Mouse (Mus musculus): ENCODE measurements around the gene Galnt10.

The Galnt10 gene

GRCm38 (mm10) chr11:57725926-57726325 lies 80.7 kb downstream of the Galnt10 start:
- no peak for DNase-seq (ENCODE audit: low spot score)

DNA sequence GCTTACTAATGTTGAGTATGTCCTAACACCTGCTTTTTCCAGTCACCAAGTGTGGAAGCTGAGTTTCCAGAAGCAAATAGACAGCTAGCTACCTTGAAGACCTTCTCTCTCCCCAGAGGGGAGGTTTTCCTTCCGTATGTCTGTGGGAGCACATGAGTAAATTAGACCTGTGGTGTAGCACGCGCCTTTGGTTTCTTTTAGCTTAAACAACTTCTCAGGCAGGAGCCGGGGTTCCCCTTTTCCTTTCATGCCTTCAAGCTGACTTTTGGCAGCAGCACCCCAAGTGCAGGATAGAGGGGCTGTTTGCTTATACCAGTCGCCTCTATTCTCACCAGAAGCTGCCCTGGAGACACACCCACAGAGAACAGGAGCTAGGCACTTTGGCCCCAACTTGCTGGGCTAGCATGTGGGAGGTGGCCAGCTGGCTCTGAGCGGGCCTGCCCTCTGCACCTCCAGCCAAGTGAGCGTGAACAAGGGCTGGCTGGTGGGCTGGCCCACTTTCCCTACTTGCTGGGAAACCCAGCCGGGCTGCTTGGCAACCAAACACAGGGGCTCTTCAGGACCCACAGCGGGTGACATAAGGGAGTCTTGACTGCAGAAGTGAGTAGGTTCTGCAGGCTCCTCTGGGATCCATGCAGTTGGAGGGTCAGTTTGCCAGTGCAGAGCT lies 82.2 kb downstream of the Galnt10 start:
- peak; percentile 34 for DNase-seq (ENCODE audit: low spot score)

DNA sequence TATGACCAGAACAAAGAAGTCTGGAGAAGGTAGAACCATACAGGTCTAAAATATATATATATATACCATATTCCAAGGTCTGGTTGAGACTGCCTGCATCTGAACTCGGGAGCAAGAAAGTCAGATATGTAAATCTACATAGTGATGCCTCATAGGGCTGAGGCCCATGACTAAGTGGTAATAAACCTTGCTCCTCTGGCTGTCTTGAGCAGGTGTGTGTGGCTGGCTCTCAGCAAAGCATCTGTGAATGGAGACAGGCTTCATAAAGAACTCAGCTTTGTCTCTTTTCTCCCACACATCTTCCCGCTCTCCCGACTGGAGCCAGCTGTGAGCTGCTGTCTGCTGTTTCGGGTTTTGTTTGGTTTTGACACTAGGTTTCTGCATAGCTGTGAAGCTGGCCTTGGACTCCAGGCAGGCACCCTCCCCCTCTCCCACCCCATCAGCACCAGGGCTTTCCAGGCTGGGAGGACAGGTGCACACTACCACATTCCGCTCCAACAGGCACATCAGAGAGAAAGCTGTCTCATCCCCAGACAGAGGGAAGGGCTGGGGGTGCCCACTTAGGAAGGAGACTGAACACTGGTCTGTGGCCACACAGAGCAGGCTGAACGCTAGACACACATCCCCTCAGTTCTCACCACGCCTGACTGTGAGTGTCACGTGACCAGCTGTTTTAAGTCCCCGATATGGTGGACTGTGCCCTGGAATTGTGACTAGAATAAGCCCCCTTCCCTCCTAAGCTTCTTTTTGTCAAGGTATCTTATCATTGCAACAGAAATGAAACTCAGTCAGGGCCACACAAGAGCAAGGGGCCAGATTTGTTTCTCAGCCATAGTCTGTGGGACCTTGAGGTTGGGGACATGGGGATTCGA lies 87.4 kb downstream of the Galnt10 start:
- no peak for DNase-seq (ENCODE audit: low spot score)

DNA sequence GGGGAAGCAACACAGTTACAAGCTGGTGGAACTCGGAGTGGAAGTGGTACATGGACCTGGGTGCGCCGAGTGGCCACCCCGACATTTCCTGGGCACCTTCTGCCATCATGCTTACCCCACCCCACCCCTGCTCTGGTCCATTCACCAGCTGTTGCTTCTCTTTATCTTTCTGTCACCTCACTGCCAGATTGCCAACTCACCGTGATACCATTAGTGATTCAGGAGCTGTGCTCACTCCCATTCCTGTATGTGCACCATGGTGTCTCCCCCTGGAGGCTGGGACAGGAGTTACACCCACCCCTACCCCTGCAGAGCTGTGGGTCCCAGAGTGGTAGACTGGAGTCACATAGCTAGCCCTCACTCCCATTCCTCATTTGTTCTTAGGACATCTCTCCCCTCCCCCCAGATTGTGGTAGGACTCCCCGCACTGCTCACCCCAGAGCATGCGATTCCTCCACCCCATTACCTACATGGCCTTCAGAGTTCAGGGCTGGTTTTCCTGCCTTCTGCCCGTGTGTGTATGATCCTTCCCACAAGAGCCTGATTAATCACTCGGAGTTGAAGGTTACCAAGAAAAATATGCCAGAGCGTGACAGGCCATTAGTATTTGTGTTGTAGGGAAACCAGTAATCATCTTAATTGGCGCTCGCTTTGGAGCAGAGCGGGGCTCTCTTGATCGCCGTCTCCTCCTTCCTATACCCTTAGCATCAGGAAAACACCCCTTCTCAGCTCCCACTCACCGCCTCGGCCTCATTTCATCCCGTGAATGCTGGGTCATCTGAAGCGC lies 102.2 kb downstream of the Galnt10 start:
- no peak for DNase-seq (ENCODE audit: low spot score)

DNA sequence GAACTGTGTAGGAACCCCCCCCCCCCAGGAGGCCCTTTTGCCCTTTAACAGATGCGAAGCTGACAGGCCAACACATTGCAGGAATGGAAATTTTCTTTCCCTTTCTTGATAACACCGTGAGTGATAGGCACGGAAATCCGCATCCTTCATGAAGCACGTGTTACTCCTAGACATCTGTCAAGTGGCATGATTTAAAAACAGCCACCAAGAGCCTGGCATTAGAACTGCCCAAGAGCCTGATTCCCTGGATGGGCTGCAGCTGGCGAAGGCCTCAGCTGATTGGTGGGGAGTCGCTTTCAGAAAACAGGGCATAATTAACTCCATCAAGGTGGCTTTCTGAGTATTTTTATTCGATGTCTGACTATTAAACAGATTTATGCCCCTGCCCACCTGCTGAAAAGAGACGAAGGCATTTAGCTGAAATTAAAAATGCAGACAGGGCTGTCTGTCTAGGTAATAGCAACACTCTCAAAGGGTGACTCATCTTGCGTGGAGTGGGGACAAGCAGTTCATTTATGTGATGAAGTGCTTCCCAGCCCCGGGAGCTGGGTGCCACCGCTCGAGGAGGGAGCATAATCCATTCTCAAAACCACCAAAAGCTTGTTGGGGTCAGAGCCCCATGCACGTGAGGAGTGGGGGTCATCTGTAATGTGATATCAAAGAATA lies 108.4 kb downstream of the Galnt10 start:
- no peak for DNase-seq (ENCODE audit: low spot score)

DNA sequence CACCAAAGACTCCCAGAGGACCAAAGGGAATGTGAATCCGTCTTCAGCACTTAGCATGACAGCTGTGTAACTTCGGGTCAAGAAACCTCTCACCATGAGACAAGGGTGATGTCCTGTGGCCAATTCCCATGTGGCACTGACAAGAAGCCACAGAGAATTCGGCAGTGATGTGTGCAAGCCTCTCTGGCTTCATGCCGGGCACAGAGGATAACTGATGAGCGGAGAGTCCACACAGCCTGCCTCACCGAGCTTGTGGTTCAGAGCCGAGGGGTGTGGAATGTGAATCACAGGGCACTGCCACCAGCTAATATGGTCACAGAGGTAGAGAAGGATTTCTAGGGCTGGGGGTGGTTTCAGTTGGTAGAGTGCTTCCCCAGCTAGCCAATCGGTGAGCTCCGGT lies 113.4 kb downstream of the Galnt10 start:
- no peak for DNase-seq (ENCODE audit: low spot score)

DNA sequence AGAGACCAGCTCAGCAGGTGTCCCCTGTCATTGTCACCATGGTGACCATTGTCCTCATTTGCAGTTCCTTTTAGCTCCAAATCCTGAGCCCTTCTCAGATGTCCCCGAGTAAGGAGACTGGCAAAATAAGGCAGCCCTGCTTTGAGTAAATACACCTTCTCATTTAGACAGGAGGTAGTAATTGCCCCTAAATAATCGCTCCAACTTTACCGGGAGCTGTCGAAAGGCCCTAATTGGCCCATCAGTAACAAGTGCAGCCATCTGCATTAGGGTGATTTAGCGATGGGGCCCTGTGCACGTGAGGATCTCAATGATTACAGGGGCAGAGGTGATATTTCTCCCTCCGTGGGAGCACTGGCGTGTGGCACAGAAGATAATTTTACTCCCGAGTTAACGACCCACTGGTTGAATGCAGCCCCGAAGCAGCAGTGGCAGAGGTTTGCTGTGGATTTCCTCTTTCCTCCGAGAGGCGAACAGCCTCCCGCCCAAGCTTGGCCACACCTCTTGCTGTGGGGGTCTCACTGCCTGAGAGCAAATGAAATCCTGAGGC lies 115.3 kb downstream of the Galnt10 start:
- DNase-seq (ENCODE audit: low spot score), result no peak

- no peak for DNase-seq (ENCODE audit: low spot score)
These were observed 116.1 kb downstream of the Galnt10 start for GRCm38 (mm10) chr11:57761347-57761746.

- no peak for DNase-seq (ENCODE audit: low spot score)
These were observed 118.9 kb downstream of the Galnt10 start for GRCm38 (mm10) chr11:57764124-57764523.

- no peak for DNase-seq (ENCODE audit: low spot score)
These were observed 121.4 kb downstream of the Galnt10 start for GRCm38 (mm10) chr11:57766617-57767016.

DNA sequence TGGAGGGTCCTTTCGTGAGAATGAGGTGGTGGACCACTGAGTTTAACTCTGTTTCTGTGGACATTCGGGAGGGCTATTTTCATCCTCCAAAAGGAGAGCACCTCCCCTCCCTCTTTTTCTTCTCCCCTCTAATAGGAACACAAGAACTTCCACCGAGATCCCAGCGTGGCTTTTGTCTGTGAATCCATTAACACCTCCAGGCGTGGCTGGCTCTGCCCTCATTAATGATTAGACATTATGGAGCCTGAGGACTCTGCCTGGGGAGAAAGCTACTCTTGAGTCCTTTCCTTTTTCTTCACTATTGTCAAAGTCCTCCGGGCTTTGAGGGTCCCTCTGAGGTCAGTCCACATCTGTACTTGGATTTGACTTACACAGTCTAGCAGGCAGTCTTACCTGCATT lies 121.9 kb downstream of the Galnt10 start:
- no peak for DNase-seq (ENCODE audit: low spot score)

DNA sequence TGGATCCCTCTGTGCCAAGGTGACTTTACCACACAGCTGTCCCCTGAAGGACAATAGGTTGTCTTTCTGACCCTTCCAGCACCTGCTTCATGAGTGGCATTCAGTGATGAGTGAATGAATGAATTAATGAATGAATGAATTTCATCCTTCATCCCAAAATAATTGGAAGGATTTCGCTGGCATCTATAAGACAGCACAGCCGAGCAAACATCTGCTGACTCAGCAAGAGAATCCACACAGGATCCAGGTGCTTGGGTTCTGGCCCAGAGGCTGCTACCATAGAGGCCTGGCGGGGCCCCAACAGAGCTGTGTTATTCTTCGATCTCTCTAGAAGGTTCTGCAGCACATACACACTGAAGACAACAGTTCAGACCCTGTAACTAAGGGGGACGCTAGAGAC lies 125.5 kb downstream of the Galnt10 start:
- no peak for DNase-seq (ENCODE audit: low spot score)

DNA sequence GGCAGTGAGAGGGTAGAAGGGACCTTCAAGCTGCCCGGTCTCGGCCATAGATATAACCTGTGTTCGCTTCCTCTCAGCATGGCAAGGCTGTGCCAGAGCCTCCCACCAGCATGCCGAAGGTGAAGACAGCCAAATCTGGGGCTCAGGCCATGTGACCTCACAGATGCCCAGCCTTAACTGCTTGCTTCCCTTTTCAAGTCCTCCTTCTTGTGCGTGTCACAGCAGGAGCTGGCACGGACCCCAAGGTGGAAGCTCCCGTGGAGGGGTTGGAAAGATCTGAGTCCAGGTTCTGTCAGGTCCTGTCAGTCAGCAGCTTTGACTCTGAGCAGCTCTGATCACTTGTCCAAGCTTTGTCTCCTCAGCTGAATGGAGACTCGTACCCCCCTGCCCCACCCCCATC lies 126.4 kb downstream of the Galnt10 start:
- no peak for DNase-seq (ENCODE audit: low spot score)

GRCm38 (mm10) chr11:57773479-57773878 lies 128.2 kb downstream of the Galnt10 start:
- no peak for DNase-seq (ENCODE audit: low spot score)

DNA sequence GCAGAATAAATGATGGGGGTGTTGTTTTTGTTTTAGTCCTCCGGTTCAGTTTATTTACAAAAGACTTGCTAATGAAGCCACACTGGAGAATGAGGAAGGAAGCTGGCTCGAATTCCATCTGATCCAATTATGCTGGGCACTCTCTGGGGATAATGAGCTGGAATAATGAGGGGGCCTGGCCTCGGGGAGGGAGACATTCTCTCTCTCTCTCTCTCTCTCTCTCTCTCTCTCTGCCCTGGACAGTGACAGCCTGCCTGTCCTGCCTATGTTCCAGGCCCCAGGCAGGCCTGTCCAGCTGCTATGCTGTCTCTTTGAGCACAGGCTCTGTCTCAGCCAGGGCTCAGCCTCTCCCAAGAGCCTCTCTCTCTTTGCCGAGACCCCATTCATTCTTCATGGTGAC lies 128.7 kb downstream of the Galnt10 start:
- DNase-seq (ENCODE audit: low spot score), result no peak

DNA sequence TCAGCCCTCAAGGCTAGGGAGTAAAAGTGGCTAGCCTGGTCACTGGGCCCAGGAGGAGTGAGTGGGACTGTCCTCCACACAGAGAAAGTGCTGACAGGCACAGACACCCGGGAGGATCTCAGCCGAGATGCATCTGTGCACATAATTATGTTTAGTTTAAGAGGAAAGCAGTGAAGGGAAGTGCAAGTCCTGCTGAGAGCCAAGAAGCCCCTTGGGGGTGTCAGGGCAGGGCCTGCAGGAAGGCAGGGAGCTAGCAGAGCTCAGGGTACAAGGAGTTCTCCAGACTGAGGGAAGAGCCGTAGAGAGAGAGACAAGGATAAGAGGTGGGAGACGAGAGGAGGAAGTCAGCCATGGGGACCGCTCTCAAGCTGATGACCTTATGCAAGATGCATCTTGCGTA lies 130.6 kb downstream of the Galnt10 start:
- no peak for DNase-seq (ENCODE audit: low spot score)

DNA sequence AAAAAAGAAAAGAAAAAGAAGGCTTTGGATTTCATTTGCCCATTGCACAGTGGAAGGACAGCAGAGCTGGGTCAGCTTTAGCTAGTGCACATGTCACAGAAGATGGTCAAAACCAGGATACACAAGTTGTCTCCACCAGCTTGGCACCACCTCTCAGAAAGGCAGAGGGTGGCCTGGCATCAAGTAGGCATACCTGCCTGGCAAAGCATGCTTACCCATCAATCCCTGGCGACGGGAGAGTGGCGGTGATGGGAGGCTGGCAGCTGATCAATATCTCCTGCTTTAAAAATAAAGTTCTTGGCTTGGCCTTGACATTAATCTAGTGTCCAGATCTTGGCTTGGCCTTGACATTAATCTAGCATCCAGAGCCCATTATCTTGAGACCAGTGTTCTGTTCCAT lies 131.3 kb downstream of the Galnt10 start:
- no peak for DNase-seq (ENCODE audit: low spot score)

DNA sequence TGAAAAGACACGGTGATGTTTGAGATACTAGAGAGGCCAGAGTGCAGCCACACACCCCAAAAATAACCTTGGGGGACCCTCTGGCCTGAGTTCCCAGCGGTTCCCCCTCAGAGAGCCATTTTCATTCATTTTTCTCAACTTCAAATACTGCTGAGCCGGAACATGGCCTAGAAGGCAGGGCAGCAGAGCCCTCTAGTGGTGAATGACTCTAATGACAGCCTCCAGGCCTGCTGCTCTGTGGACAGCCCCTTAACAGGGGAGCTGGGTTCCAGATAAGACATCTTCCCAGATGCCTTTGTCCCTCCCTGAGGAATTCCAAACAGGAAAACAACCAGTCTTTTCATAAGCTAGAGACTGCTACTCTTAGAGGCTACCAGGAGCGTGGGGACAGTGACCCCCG lies 133.1 kb downstream of the Galnt10 start:
- DNase-seq (ENCODE audit: low spot score), result no peak

GRCm38 (mm10) chr11:57779824-57780223 lies 134.6 kb downstream of the Galnt10 start:
- DNase-seq (ENCODE audit: low spot score), result no peak

GRCm38 (mm10) chr11:57786616-57787418 lies 141.6 kb downstream of the Galnt10 start:
- peak; percentile 51 for DNase-seq (ENCODE audit: low spot score)

DNA sequence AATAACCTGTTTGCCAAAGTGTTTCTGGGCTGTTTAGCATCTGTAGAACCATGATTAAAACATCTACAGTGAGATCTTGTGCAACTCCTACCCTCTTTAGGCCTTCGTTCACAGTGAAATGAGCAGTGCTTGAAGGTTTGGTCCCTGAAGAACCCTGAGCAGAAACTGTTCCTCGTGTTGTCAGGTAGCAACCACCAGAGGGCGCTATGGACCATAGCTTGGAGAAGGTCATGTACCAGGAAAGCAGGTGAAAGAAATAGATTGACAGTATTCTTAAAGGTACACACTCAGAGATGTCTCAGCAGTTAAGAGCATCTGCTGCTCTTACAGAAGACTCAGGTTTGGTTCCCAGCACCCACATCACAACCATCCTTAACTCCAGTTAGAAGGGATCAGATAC lies 142.7 kb downstream of the Galnt10 start:
- DNase-seq (ENCODE audit: low spot score), result no peak

All from left cerebral cortex, adult 11 months (tissue).